ENCODE assay signal across 8 mouse cellular contexts in the genomic region with DNA sequence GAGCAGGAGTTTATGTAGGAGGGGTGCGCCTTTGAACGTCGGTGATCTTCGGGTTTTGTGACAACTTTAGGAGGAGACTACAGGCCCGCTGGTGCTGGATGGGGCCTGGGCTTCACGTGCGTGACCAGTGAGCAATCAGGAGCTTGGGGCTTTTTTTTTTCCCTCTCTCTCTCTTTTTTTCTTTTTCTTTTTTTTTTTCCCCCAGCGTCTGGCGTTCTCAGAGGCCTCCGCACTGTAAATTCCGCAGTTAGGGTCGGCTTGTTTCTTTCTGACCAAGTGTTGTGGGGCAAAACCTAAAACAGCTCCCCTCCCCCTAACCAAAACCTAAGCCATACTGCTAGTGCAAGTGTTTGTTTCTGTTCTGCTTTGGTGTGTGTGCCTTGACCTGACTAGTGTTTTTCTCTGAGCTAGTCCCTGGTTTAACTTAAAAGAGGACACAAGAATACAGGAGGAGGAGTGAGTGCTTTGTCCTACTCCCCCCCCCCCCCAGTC. TPM values are rescaled to one million over a fixed set of nuclear protein-coding genes. Genes with fewer than 3 reads are reported as not detected.
DNase-seq lines count a peak whose midpoint lies in the region; ATAC-seq and TF ChIP-seq lines count a peak whose summit lies in the region.

No protein-coding gene starts in this region.

- no peak for ATAC-seq in limb, embryonic 12.5 days (ENCODE audit: insufficient number of reproducible peaks, insufficient read depth, low FRiP score, low TSS enrichment, low read depth)
- ATAC-seq in stomach, embryonic 15.5 days (ENCODE audit: insufficient read depth, low FRiP score, low read depth): no peak

- no peak for TF ChIP-seq CTCF in cerebellum, adult 2 months (IDR thresholded peaks at IDR 0.05; ENCODE audit: borderline replicate concordance, insufficient read depth, low read depth, low read length)
- no peak for TF ChIP-seq CTCF in spleen, adult 2 months (IDR thresholded peaks at IDR 0.05; ENCODE audit: extremely low read depth, insufficient read depth, insufficient read length, insufficient replicate concordance)

- no peak for TF ChIP-seq POLR2A in cerebellum, adult 2 months (IDR thresholded peaks at IDR 0.05; ENCODE audit: borderline replicate concordance, insufficient read depth, low read length)
- no peak for TF ChIP-seq POLR2A in spleen, adult 2 months (IDR thresholded peaks at IDR 0.05; ENCODE audit: low read depth, low read length)

- no peaks in the 10 kb centered on the region for H3K36me3 ChIP-seq in spleen, adult 2 months (ENCODE audit: control insufficient read depth, insufficient read depth, low read length)
- H3K36me3 ChIP-seq in limb, embryonic 12.5 days: no peaks in the 10 kb centered on the region
- H3K36me3 ChIP-seq in stomach, embryonic 15.5 days: no peaks in the 10 kb centered on the region

- 10% methylated on average over 12 of the region's 12 CpGs for WGBS in cerebellum, adult 2 months
- 22% methylated on average over 12 of the region's 12 CpGs for WGBS in spleen, adult 2 months
- 17% methylated on average over 12 of the region's 12 CpGs for WGBS in limb, embryonic 12.5 days
- 11% methylated on average over 12 of the region's 12 CpGs for WGBS in stomach, embryonic 15.5 days

- H3K4me3 ChIP-seq in cerebellum, adult 2 months (replicated peaks; ENCODE audit: insufficient read depth, low read depth, low read length): peak overlapping the region; percentile 71
- H3K4me3 ChIP-seq in spleen, adult 2 months (ENCODE audit: extremely low read depth, insufficient read depth, insufficient read length): peak overlapping the region; percentile 83
- H3K4me3 ChIP-seq in limb, embryonic 12.5 days (replicated peaks): peak overlapping the region; percentile 60
- H3K4me3 ChIP-seq in stomach, embryonic 15.5 days (replicated peaks): peak overlapping the region; percentile 61

- no peaks in the 10 kb centered on the region for H3K27me3 ChIP-seq in cerebellum, adult 2 months (ENCODE audit: control insufficient read depth, insufficient read depth, low read length)
- no peaks in the 10 kb centered on the region for H3K27me3 ChIP-seq in spleen, adult 2 months (ENCODE audit: control insufficient read depth, insufficient read depth, low read length)
- H3K27me3 ChIP-seq in limb, embryonic 12.5 days: no peaks in the 10 kb centered on the region
- H3K27me3 ChIP-seq in stomach, embryonic 15.5 days (replicated peaks): no peaks in the 10 kb centered on the region

- H3K27ac ChIP-seq in cerebellum, adult 2 months (ENCODE audit: insufficient read depth, low read length): no peak overlapping the region
- peak overlapping the region; percentile 92 for H3K27ac ChIP-seq in spleen, adult 2 months (ENCODE audit: insufficient read depth, low read length)
- peak overlapping the region; percentile 97 for H3K27ac ChIP-seq in limb, embryonic 12.5 days
- peak overlapping the region; percentile 95 for H3K27ac ChIP-seq in stomach, embryonic 15.5 days

- no peak for DNase-seq in cerebellum, adult 2 months
- no peak for DNase-seq in cerebellum, adult 11-12 months
- DNase-seq in spleen, adult 2 months (ENCODE audit: low read depth in 1 of 2, low spot score in 2 of 2): no peak
- no peak for DNase-seq in spleen, postnatal 14 days (ENCODE audit: low spot score in 2 of 2)
- DNase-seq in thymus, adult 18-20 months: no peak
- DNase-seq in ovary, postnatal 36 days (ENCODE audit: low spot score): no peak

- no peaks in the 10 kb centered on the region for H3K4me1 ChIP-seq in cerebellum, adult 2 months (ENCODE audit: control insufficient read depth, insufficient read depth, low read length)
- H3K4me1 ChIP-seq in spleen, adult 2 months (ENCODE audit: control insufficient read depth, insufficient read depth, insufficient read length): peaks cover 3% of the 10 kb centered on the region
- H3K4me1 ChIP-seq in limb, embryonic 12.5 days (replicated peaks): peaks cover 5% of the 10 kb centered on the region; the same call in 1 of the 2 replicates
- H3K4me1 ChIP-seq in stomach, embryonic 15.5 days: 0 out of 2 replicates have a peak, but pooled peaks cover 4% of the 10 kb centered on the region

- H3K9me3 ChIP-seq in limb, embryonic 12.5 days: no peaks in the 10 kb centered on the region
- H3K9me3 ChIP-seq in stomach, embryonic 15.5 days: no peaks in the 10 kb centered on the region

- H3K9ac ChIP-seq in limb, embryonic 12.5 days (replicated peaks): peak overlapping the region; percentile 83
- peak overlapping the region; percentile 66; the same call in 1 of the 2 replicates for H3K9ac ChIP-seq in stomach, embryonic 15.5 days

- peak overlapping the region; percentile 59 for H3K4me2 ChIP-seq in limb, embryonic 12.5 days
- peak overlapping the region; percentile 46 for H3K4me2 ChIP-seq in stomach, embryonic 15.5 days

RNA-seq across cellular contexts. Expression of a gene that starts 1.2 kb away (rescaled TPM):
- 30.1 and 31.3 TPM in 2 replicates for polyA plus RNA-seq in cerebellum, adult 2 months (2012; rRNA removed)
- 8.0 and 8.3 TPM in 2 replicates for polyA plus RNA-seq in spleen, adult 2 months (2012; rRNA removed)
- 79.7 and 84.0 TPM in 2 replicates for polyA plus RNA-seq in limb, embryonic 12.5 days (2016; fragmentation: Nextera tagmentation; extraction: Ambion mirVana)
- polyA plus RNA-seq in stomach, embryonic 15.5 days (2015; fragmentation: Nextera tagmentation; extraction: Ambion mirVana): 65.0 and 69.9 TPM in 2 replicates
